Mouse (Mus musculus) forebrain, embryonic 12.5 days (tissue): Measurements from ENCODE around the gene Large2. TPM values are rescaled to one million over a fixed set of nuclear protein-coding genes. Genes with fewer than 3 reads are reported as not detected.

Source experiments
- ATAC-seq: fragments of 200-750 bp; cut with Nextera tagmentation; 2 replicates; pipeline ENCODE4 v1.8.0; 2017; ENCODE audit warnings: moderate TSS enrichment; ENCODE audit not compliant: low FRiP score
- H3K27ac ChIP-seq: fragments of 300-500 bp; sonication (generic); 2 replicates; pipeline ENCODE4 v1.5.1; 2016; ENCODE audit warnings: mild to moderate bottlenecking
- H3K27me3 ChIP-seq: fragments of 300-500 bp; sonication (generic); 2 replicates; pipeline ENCODE4 v1.6.1; 2016; ENCODE audit warnings: mild to moderate bottlenecking
- H3K36me3 ChIP-seq: fragments of 300-500 bp; sonication (generic); replicated peaks from 2 replicates; pipeline ENCODE4 v1.6.1; 2016; ENCODE audit warnings: mild to moderate bottlenecking
- H3K4me1 ChIP-seq: fragments of 300-500 bp; sonication (generic); 2 replicates; pipeline ENCODE4 v1.6.1; 2016
- H3K4me2 ChIP-seq: fragments of 300-500 bp; sonication (generic); 2 replicates; pipeline ENCODE4 v1.6.1; 2016; ENCODE audit warnings: mild to moderate bottlenecking, moderate library complexity
- H3K4me3 ChIP-seq: fragments of 300-500 bp; sonication (generic); replicated peaks from 2 replicates; pipeline ENCODE4 v1.5.1; 2016; ENCODE audit warnings: mild to moderate bottlenecking
- H3K9ac ChIP-seq: fragments of 300-500 bp; sonication (generic); 2 replicates; pipeline ENCODE4 v1.6.1; 2016; ENCODE audit warnings: mild to moderate bottlenecking
- H3K9me3 ChIP-seq: fragments of 300-500 bp; sonication (generic); 2 replicates; pipeline ENCODE4 v1.6.1; 2016
- WGBS: fragments of 180-500 bp; shearing (Covaris S2); methylation state at CpG from one replicate; pipeline ENCODE4 v1.1.7; 2016; 5-methylcytosine and 5-hydroxymethylcytosine counted together
- polyA plus RNA-seq: library from polyadenylated mRNA; unstranded; fragments of >200 nt; fragmentation: Nextera tagmentation; extraction: Ambion mirVana; gene quantifications from 2 replicates; pipeline ENCODE4 v1.2.1, GENCODE M21; 2016

Large2 gene
- polyA plus RNA-seq, 1 experiment from 2014 or later = 5.5 TPM

- WGBS = 86% methylated on average over 6 of the region's 6 CpGs
- H3K4me1 ChIP-seq = peaks cover 44% of the 10 kb centered on the region
- peak overlapping the region; percentile 74 for H3K9ac ChIP-seq
- H3K4me2 ChIP-seq = peak overlapping the region; percentile 94
- peak overlapping the region; percentile 72 for H3K4me3 ChIP-seq
- H3K36me3 ChIP-seq = peaks cover 37% of the 10 kb centered on the region
- H3K27me3 ChIP-seq = peaks cover 10% of the 10 kb centered on the region
- no peak overlapping the region for H3K27ac ChIP-seq
- no peak for ATAC-seq
- no peaks in the 10 kb centered on the region for H3K9me3 ChIP-seq
Measured at GRCm38 (mm10) chr2:92376300-92376699, 1.6 kb upstream of the Large2 start.

- Histone ChIP-seq H3K4me3 (peak overlapping the region; percentile 72), H3K4me1 (peaks cover 50% of the 10 kb centered on the region), H3K27me3 (peaks cover 14% of the 10 kb centered on the region), H3K4me2 (peak overlapping the region; percentile 94), H3K9ac (peak overlapping the region; percentile 74), H3K9me3 (no peaks in the 10 kb centered on the region), H3K27ac (peak overlapping the region; percentile 90), H3K36me3 (peaks cover 32% of the 10 kb centered on the region)
- no peak for ATAC-seq
- 18% methylated on average over 10 of the region's 10 CpGs for WGBS
Measured at GRCm38 (mm10) chr2:92375788-92376187, 1.1 kb upstream of the Large2 start.

- Histone ChIP-seq H3K4me3 (peak overlapping the region; percentile 72), H3K27me3 (peaks cover 20% of the 10 kb centered on the region), H3K4me1 (peaks cover 56% of the 10 kb centered on the region), H3K36me3 (peaks cover 26% of the 10 kb centered on the region), H3K4me2 (peak overlapping the region; percentile 94), H3K27ac (peak overlapping the region; percentile 90), H3K9ac (peak overlapping the region; percentile 74), H3K9me3 (no peaks in the 10 kb centered on the region)
- ATAC-seq = peak; percentile 91
- under 1% methylated on average over 29 of the region's 29 CpGs for WGBS
Measured at GRCm38 (mm10) chr2:92375099-92375623, 492 bp upstream of the Large2 start.

- Histone ChIP-seq H3K27me3 (peaks cover 33% of the 10 kb centered on the region), H3K27ac (peak overlapping the region; percentile 77), H3K4me1 (peaks cover 64% of the 10 kb centered on the region), H3K4me2 (peak overlapping the region; percentile 94; the same call in 1 of the 2 replicates), H3K36me3 (peaks cover 8% of the 10 kb centered on the region), H3K9me3 (no peaks in the 10 kb centered on the region), H3K9ac (no peak overlapping the region), H3K4me3 (no peak overlapping the region)
- 66% methylated on average over 11 of the region's 11 CpGs for WGBS
- ATAC-seq = no peak
Measured at GRCm38 (mm10) chr2:92373437-92373813, 1.2 kb downstream of the Large2 start.

- H3K4me2 ChIP-seq = 0 out of 2 replicates have a peak overlapping the region, but pooled peaks have one; percentile 19
- H3K27me3 ChIP-seq = peaks cover 33% of the 10 kb centered on the region
- peak overlapping the region; percentile 77 for H3K27ac ChIP-seq
- H3K4me1 ChIP-seq = peaks cover 64% of the 10 kb centered on the region
- no peaks in the 10 kb centered on the region for H3K9me3 ChIP-seq
- WGBS = 24% methylated on average over 9 of the region's 9 CpGs
- ATAC-seq = no peak
- no peak overlapping the region for H3K9ac ChIP-seq
- H3K36me3 ChIP-seq = peaks cover 4% of the 10 kb centered on the region; the same call in 1 of the 2 replicates
- no peak overlapping the region for H3K4me3 ChIP-seq
Measured at GRCm38 (mm10) chr2:92372767-92373436, 1.8 kb downstream of the Large2 start.

- Histone ChIP-seq H3K27me3 (peaks cover 33% of the 10 kb centered on the region), H3K9me3 (no peaks in the 10 kb centered on the region), H3K4me3 (no peak overlapping the region), H3K9ac (no peak overlapping the region), H3K4me2 (peak overlapping the region; percentile 63; the same call in 1 of the 2 replicates), H3K27ac (peak overlapping the region; percentile 77), H3K36me3 (no peaks in the 10 kb centered on the region), H3K4me1 (peaks cover 64% of the 10 kb centered on the region)
- WGBS = 3% methylated on average over 10 of the region's 10 CpGs
- no peak for ATAC-seq
Measured at GRCm38 (mm10) chr2:92371971-92372690, 2.5 kb downstream of the Large2 start.

- peaks cover 33% of the 10 kb centered on the region for H3K27me3 ChIP-seq
- no peak for ATAC-seq
- H3K4me2 ChIP-seq = peak overlapping the region; percentile 63
- peak overlapping the region; percentile 77 for H3K27ac ChIP-seq
- H3K4me1 ChIP-seq = peaks cover 59% of the 10 kb centered on the region
- peak overlapping the region; percentile 35 for H3K4me3 ChIP-seq
- 2% methylated on average over 45 of the region's 45 CpGs for WGBS
- H3K36me3 ChIP-seq = no peaks in the 10 kb centered on the region
- H3K9me3 ChIP-seq = no peaks in the 10 kb centered on the region
- H3K9ac ChIP-seq = peak overlapping the region; percentile 30
Measured at GRCm38 (mm10) chr2:92370821-92371805, 3.6 kb downstream of the Large2 start.

GRCm38 (mm10) chr2:92370375-92370774, 4.3 kb downstream of the Large2 start:
- 8% methylated on average over 19 of the region's 19 CpGs for WGBS
- H3K9ac ChIP-seq = peak overlapping the region; percentile 30
- H3K9me3 ChIP-seq = no peaks in the 10 kb centered on the region
- ATAC-seq = no peak
- H3K27ac ChIP-seq = no peak overlapping the region
- peak overlapping the region; percentile 35 for H3K4me3 ChIP-seq
- H3K36me3 ChIP-seq = 0 out of 2 replicates have a peak, but pooled peaks cover 4% of the 10 kb centered on the region
- peaks cover 33% of the 10 kb centered on the region for H3K27me3 ChIP-seq
- peak overlapping the region; percentile 63 for H3K4me2 ChIP-seq
- H3K4me1 ChIP-seq = peaks cover 52% of the 10 kb centered on the region

- Histone ChIP-seq H3K27ac (no peak overlapping the region), H3K36me3 (peaks cover 21% of the 10 kb centered on the region), H3K4me3 (no peak overlapping the region), H3K9me3 (no peaks in the 10 kb centered on the region), H3K4me2 (no peak overlapping the region), H3K4me1 (peaks cover 32% of the 10 kb centered on the region), H3K9ac (no peak overlapping the region), H3K27me3 (peaks cover 33% of the 10 kb centered on the region)
- 46% methylated on average over 20 of the region's 20 CpGs for WGBS
- no peak for ATAC-seq
Measured at GRCm38 (mm10) chr2:92367383-92368029, 7.2 kb downstream of the Large2 start.

GRCm38 (mm10) chr2:92365568-92365967, 9.1 kb downstream of the Large2 start:
- no peak overlapping the region for H3K27ac ChIP-seq
- H3K27me3 ChIP-seq = peaks cover 17% of the 10 kb centered on the region
- 92% methylated on average over 10 of the region's 10 CpGs for WGBS
- H3K4me2 ChIP-seq = no peak overlapping the region
- ATAC-seq = no peak
- peaks cover 12% of the 10 kb centered on the region for H3K4me1 ChIP-seq
- H3K9me3 ChIP-seq = no peaks in the 10 kb centered on the region
- H3K4me3 ChIP-seq = no peak overlapping the region
- peaks cover 30% of the 10 kb centered on the region for H3K36me3 ChIP-seq
- H3K9ac ChIP-seq = no peak overlapping the region

GRCm38 (mm10) chr2:92364086-92364485, 10.6 kb downstream of the Large2 start:
- WGBS = 89% methylated on average over 4 of the region's 4 CpGs
- H3K4me2 ChIP-seq = no peak overlapping the region
- ATAC-seq = no peak
- 0 out of 2 replicates have a peak, but pooled peaks cover under 1% of the 10 kb centered on the region for H3K4me1 ChIP-seq
- H3K4me3 ChIP-seq = no peak overlapping the region
- H3K36me3 ChIP-seq = peaks cover 45% of the 10 kb centered on the region
- no peak overlapping the region for H3K27ac ChIP-seq
- H3K9ac ChIP-seq = no peak overlapping the region
- peaks cover 2% of the 10 kb centered on the region; the same call in 1 of the 2 replicates for H3K27me3 ChIP-seq
- no peaks in the 10 kb centered on the region for H3K9me3 ChIP-seq
